Mouse (Mus musculus): ENCODE data around the gene Ubtd2.

GRCm38 (mm10) chr11:32491079-32491478 lies 35.9 kb downstream of the Ubtd2 start:
- TF ChIP-seq EP300 (IDR thresholded peaks at IDR 0.05; ENCODE audit: low read depth) (no peak), CTCF (IDR thresholded peaks at IDR 0.05; ENCODE audit: low read depth) (no peak)

All from liver, postnatal 0 days (tissue).